In the genomic region with DNA sequence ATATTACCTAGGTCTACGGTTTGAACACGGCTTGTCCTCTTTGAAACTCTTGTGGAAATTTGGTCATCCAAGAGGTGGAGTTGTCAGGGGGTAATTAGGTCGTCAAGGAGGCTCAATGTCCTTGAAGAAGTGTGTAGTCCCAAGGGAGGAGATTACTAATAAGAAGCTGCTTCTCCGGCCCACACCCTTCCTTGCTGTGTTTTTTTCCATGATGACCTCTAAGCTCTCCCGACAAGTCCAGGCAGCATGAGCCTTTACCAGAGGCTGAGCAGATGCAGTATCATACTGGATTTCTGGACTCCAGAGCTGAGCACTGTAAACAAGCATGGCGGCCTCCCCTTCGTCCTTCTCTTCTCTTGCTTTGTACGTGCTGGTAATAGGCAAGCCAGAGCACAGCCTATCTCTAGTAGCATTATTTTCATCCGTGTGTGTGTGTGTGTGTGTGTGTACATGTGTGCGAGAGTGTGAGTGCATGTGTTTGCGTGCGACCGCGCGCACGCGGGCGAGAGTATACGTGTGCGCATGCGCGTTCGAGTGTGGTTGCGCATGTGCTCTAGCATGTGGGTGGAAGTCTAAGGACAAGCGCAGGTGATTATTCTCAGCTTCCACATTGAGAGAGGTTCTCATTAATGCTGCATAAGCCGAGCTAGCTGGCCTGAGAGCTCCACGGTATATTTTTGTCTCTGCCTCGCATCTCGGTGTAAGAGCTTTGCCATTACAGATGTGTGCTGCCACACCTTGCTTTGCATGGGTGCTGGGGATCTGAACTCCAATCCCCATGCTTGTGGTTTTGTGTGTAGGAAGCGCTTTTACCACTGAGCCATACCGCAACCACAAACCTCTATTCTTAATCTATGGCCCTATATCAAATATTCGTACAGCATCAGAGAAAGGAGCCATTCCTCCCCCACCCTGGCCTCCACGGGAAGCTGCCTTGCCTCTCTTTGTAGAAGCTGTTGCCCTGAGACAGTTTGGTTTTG, we compare ENCODE assay signal across 12 mouse cellular contexts. TPM values are rescaled to one million over a fixed set of nuclear protein-coding genes. Genes with fewer than 3 reads are reported as not detected.
DNase-seq lines count a peak whose midpoint lies in the region; ATAC-seq and TF ChIP-seq lines count a peak whose summit lies in the region.
"Had no signal": no experiment of that assay in that cellular context is flagged by ENCODE, and none has a peak within 500 bp of the region (broad histone marks: within the 10 kb centered on the region; RNA-seq: fewer than 3 reads in every experiment).

No protein-coding gene starts in this region.

- no peaks in the 10 kb centered on the region for H3K27me3 ChIP-seq in kidney, embryonic 14.5 days (ENCODE audit: control insufficient read depth, insufficient read depth, low read length)
- no peaks in the 10 kb centered on the region for H3K27me3 ChIP-seq in CH12.LX (replicated peaks)
- no peaks in the 10 kb centered on the region for H3K27me3 ChIP-seq in embryonic facial prominence, embryonic 14.5 days (replicated peaks; ENCODE audit: control insufficient read depth, insufficient read depth, low read length)
- no peaks in the 10 kb centered on the region for H3K27me3 ChIP-seq in forebrain, embryonic 15.5 days
- no peaks in the 10 kb centered on the region for H3K27me3 ChIP-seq in hindbrain, embryonic 16.5 days (replicated peaks; ENCODE audit: control insufficient read depth, insufficient read depth, low read length)
- H3K27me3 ChIP-seq: lung, embryonic 15.5 days; neural tube, embryonic 13.5 days; stomach, embryonic 15.5 days had no signal

- in situ Hi-C loops in CH12.LX (cut with MboI; ENCODE audit: low pct_ligation_motif_present, low pct_unique_long_range_greater_than_20kb, low sequenced_read_pairs), result loop anchor here (10.0 kb wide), 1 partner anchor 196 kb away; no protein-coding TSS in a partner anchor

- 78% methylated on average over 33 of the region's 33 CpGs for WGBS in kidney, embryonic 14.5 days
- WGBS in embryonic facial prominence, embryonic 14.5 days, result 76% methylated on average over 33 of the region's 33 CpGs
- WGBS in forebrain, embryonic 15.5 days, result 88% methylated on average over 33 of the region's 33 CpGs
- WGBS in hindbrain, embryonic 16.5 days, result 84% methylated on average over 33 of the region's 33 CpGs

- no peak overlapping the region for H3K4me3 ChIP-seq in kidney, embryonic 14.5 days (ENCODE audit: low read length)
- peak overlapping the region in 2 of 3 experiments; percentile 11 to 31 for H3K4me3 ChIP-seq in CH12.LX (replicated peaks in 1 of 3; ENCODE audit: low read depth in 2 of 3, low read length in 2 of 3, poor library complexity in 1 of 3)
- H3K4me3 ChIP-seq in embryonic facial prominence, embryonic 14.5 days (ENCODE audit: low read depth, low read length), result no peak overlapping the region
- H3K4me3 ChIP-seq in forebrain, embryonic 15.5 days, result no peak overlapping the region
- no peak overlapping the region for H3K4me3 ChIP-seq in hindbrain, embryonic 16.5 days (ENCODE audit: low read length)
- H3K4me3 ChIP-seq: erythroblast, embryonic 14.5 days; lung, embryonic 15.5 days; neural tube, embryonic 13.5 days; stomach, embryonic 15.5 days had no signal

- no peak for DNase-seq in kidney, postnatal 10 days
- no peak for DNase-seq in CH12.LX (ENCODE audit: extremely low read depth)
- peak; percentile 37 for DNase-seq in embryonic facial prominence, embryonic 14.5 days (ENCODE audit: low spot score)
- DNase-seq in natural killer cell, adult 2 months (ENCODE audit: low spot score in 2 of 2), result peak; percentile 19 to 20
- DNase-seq in right cerebral cortex, postnatal 10 days (ENCODE audit: low spot score in 2 of 2), result no peak

- no peak for ATAC-seq in kidney, embryonic 14.5 days (ENCODE audit: low FRiP score, low TSS enrichment)
- no peak for ATAC-seq in embryonic facial prominence, embryonic 14.5 days (ENCODE audit: low read depth)
- ATAC-seq in forebrain, embryonic 15.5 days (replicated peaks), result no peak
- no peak for ATAC-seq in hindbrain, embryonic 16.5 days

- TF ChIP-seq POLR2A in CH12.LX (IDR thresholded peaks at IDR 0.05; ENCODE audit: low read depth, low read length), result no peak

- H3K4me1 ChIP-seq in kidney, embryonic 14.5 days (ENCODE audit: control insufficient read depth, insufficient read depth, low read length), result peaks cover 24% of the 10 kb centered on the region
- H3K4me1 ChIP-seq in CH12.LX (ENCODE audit: control insufficient read depth in 1 of 2, insufficient read depth in 2 of 2), result peaks cover 24 to 47% of the 10 kb centered on the region in 2 experiments
- peaks cover 27% of the 10 kb centered on the region for H3K4me1 ChIP-seq in embryonic facial prominence, embryonic 14.5 days (ENCODE audit: control insufficient read depth, insufficient read depth, low read length)
- H3K4me1 ChIP-seq in forebrain, embryonic 15.5 days, result peaks cover 14% of the 10 kb centered on the region
- H3K4me1 ChIP-seq in hindbrain, embryonic 16.5 days (ENCODE audit: control insufficient read depth, insufficient read depth, low read depth, low read length), result peaks cover 9% of the 10 kb centered on the region

- no peaks in the 10 kb centered on the region for H3K79me2 ChIP-seq in CH12.LX (replicated peaks; ENCODE audit: control insufficient read depth, extremely low read depth, insufficient read depth, poor library complexity, severe bottlenecking)

- no peaks in the 10 kb centered on the region for H3K9me3 ChIP-seq in kidney, embryonic 14.5 days (ENCODE audit: control insufficient read depth, low read length)
- H3K9me3 ChIP-seq in CH12.LX (replicated peaks; ENCODE audit: low read length), result no peaks in the 10 kb centered on the region
- no peaks in the 10 kb centered on the region for H3K9me3 ChIP-seq in embryonic facial prominence, embryonic 14.5 days (ENCODE audit: control insufficient read depth, low read length)
- H3K9me3 ChIP-seq in forebrain, embryonic 15.5 days, result no peaks in the 10 kb centered on the region
- H3K9me3 ChIP-seq in hindbrain, embryonic 16.5 days (ENCODE audit: control insufficient read depth, low read length), result no peaks in the 10 kb centered on the region
- H3K9me3 ChIP-seq: lung, embryonic 15.5 days; neural tube, embryonic 13.5 days; stomach, embryonic 15.5 days had no signal

- dilution Hi-C loops in CH12.LX (cut with MboI; ENCODE audit: extremely low pct_ligation_motif_present, extremely low pct_unique_long_range_greater_than_20kb, low sequenced_read_pairs), result no loop called here

- no peak for TF ChIP-seq RAD21 in CH12.LX (IDR thresholded peaks at IDR 0.05; ENCODE audit: low read depth, low read length)

- H3K36me3 ChIP-seq in kidney, embryonic 14.5 days (ENCODE audit: control insufficient read depth, insufficient read depth, low read length), result no peaks in the 10 kb centered on the region
- peaks cover 0 to 14% of the 10 kb centered on the region in 2 experiments for H3K36me3 ChIP-seq in CH12.LX (replicated peaks in 1 of 2; ENCODE audit: control insufficient read depth in 1 of 2, insufficient read depth in 1 of 2, low read length in 1 of 2)
- no peaks in the 10 kb centered on the region for H3K36me3 ChIP-seq in embryonic facial prominence, embryonic 14.5 days (ENCODE audit: control insufficient read depth, insufficient read depth, low read length)
- H3K36me3 ChIP-seq in forebrain, embryonic 15.5 days, result no peaks in the 10 kb centered on the region
- no peaks in the 10 kb centered on the region for H3K36me3 ChIP-seq in hindbrain, embryonic 16.5 days (ENCODE audit: control insufficient read depth, insufficient read depth, low read length)
- H3K36me3 ChIP-seq: lung, embryonic 15.5 days; neural tube, embryonic 13.5 days; stomach, embryonic 15.5 days had no signal

- H3K27ac ChIP-seq in kidney, embryonic 14.5 days (ENCODE audit: low read depth, low read length), result peak overlapping the region; percentile 24; the same call in 1 of the 2 replicates
- peak overlapping the region; percentile 67 for H3K27ac ChIP-seq in CH12.LX (ENCODE audit: insufficient read depth, low read depth)
- H3K27ac ChIP-seq in embryonic facial prominence, embryonic 14.5 days (replicated peaks; ENCODE audit: low read depth, low read length), result 0 out of 2 replicates have a peak overlapping the region, but pooled peaks have one; percentile 6
- no peak overlapping the region for H3K27ac ChIP-seq in forebrain, embryonic 15.5 days (replicated peaks)
- H3K27ac ChIP-seq in hindbrain, embryonic 16.5 days (ENCODE audit: low read depth, low read length), result no peak overlapping the region
- H3K27ac ChIP-seq: neural tube, embryonic 13.5 days; stomach, embryonic 15.5 days had no signal

- no peak overlapping the region for H3K4me2 ChIP-seq in kidney, embryonic 14.5 days (replicated peaks; ENCODE audit: low read depth, low read length)
- peak overlapping the region; percentile 89 for H3K4me2 ChIP-seq in CH12.LX (ENCODE audit: insufficient read depth, low read depth, poor library complexity, severe bottlenecking)
- H3K4me2 ChIP-seq in embryonic facial prominence, embryonic 14.5 days (ENCODE audit: low read depth, low read length), result peak overlapping the region; percentile 25
- H3K4me2 ChIP-seq in forebrain, embryonic 15.5 days (replicated peaks), result no peak overlapping the region
- H3K4me2 ChIP-seq in hindbrain, embryonic 16.5 days (ENCODE audit: low read length), result no peak overlapping the region
- H3K4me2 ChIP-seq: neural tube, embryonic 13.5 days; stomach, embryonic 15.5 days had no signal

- H3K9ac ChIP-seq in kidney, embryonic 14.5 days (ENCODE audit: low read depth, low read length), result no peak overlapping the region
- no peak overlapping the region for H3K9ac ChIP-seq in CH12.LX (ENCODE audit: insufficient read depth, low read depth)
- no peak overlapping the region for H3K9ac ChIP-seq in embryonic facial prominence, embryonic 14.5 days (ENCODE audit: low read depth, low read length)
- no peak overlapping the region for H3K9ac ChIP-seq in forebrain, embryonic 15.5 days (replicated peaks)
- H3K9ac ChIP-seq in hindbrain, embryonic 16.5 days (ENCODE audit: low read depth, low read length), result no peak overlapping the region
- H3K9ac ChIP-seq: lung, embryonic 15.5 days; neural tube, embryonic 13.5 days; stomach, embryonic 15.5 days had no signal

- TF ChIP-seq EP300 in CH12.LX (IDR thresholded peaks at IDR 0.05; ENCODE audit: low read length), result no peak

- no peak for TF ChIP-seq CTCF in CH12.LX (conservative IDR thresholded peaks at IDR 0.05 in 1 of 2, IDR thresholded peaks at IDR 0.05 in 1 of 2; ENCODE audit: low read depth in 2 of 2, low read length in 2 of 2)

RNA-seq across cellular contexts. Expression of a gene that starts 12.5 kb away (rescaled TPM):
- polyA plus RNA-seq in kidney, embryonic 14.5 days (2014; fragmentation: Nextera tagmentation; extraction: Ambion mirVana), result 31.2 and 49.9 TPM in 2 replicates
- 8.2 and 8.7 TPM in 2 replicates for total RNA-seq in CH12.LX (2012; rRNA removed)
- total RNA-seq in CH12.LX (2014; rRNA removed), result 3.1 and 3.4 TPM in 2 replicates
- polyA plus RNA-seq in CH12.LX (2012; ENCODE audit: insufficient read length, low read depth), result 28.2 and 36.5 TPM in 2 replicates
- polyA plus RNA-seq in embryonic facial prominence, embryonic 14.5 days (2014; fragmentation: Nextera tagmentation; extraction: Ambion mirVana), result 28.7 and 32.0 TPM in 2 replicates
- polyA plus RNA-seq in forebrain, embryonic 15.5 days (2015; fragmentation: Nextera tagmentation; extraction: Ambion mirVana), result 26.6 and 32.0 TPM in 2 replicates
- polyA plus RNA-seq in hindbrain, embryonic 16.5 days (2015; fragmentation: Nextera tagmentation; extraction: Ambion mirVana), result 25.4 and 27.2 TPM in 2 replicates

RNA-seq across cellular contexts. Expression of a gene that starts 32.4 kb away (rescaled TPM):
- polyA plus RNA-seq in kidney, embryonic 14.5 days (2014; fragmentation: Nextera tagmentation; extraction: Ambion mirVana), result 1,584 and 1,728 TPM in 2 replicates
- total RNA-seq in CH12.LX (2012; rRNA removed) (1,210 and 1,985 TPM in 2 replicates), CH12.LX (2014; rRNA removed) (903 and 1,109 TPM in 2 replicates)
- 1,272 and 1,619 TPM in 2 replicates for polyA plus RNA-seq in CH12.LX (2012; ENCODE audit: insufficient read length, low read depth)
- polyA plus RNA-seq in embryonic facial prominence, embryonic 14.5 days (2014; fragmentation: Nextera tagmentation; extraction: Ambion mirVana), result 1,320 and 1,483 TPM in 2 replicates
- 953 and 957 TPM in 2 replicates for polyA plus RNA-seq in forebrain, embryonic 15.5 days (2015; fragmentation: Nextera tagmentation; extraction: Ambion mirVana)
- 1,276 and 1,360 TPM in 2 replicates for polyA plus RNA-seq in hindbrain, embryonic 16.5 days (2015; fragmentation: Nextera tagmentation; extraction: Ambion mirVana)

Comparison
In these comparisons a context has a peak if more than half of its experiments do, and no peak if none do; other contexts are left out.
1. H3K27ac ChIP-seq: peak in kidney, embryonic 14.5 days (single experiment), CH12.LX (single experiment) and embryonic facial prominence, embryonic 14.5 days (single experiment); none in forebrain, embryonic 15.5 days (single experiment) and hindbrain, embryonic 16.5 days (single experiment).
2. H3K4me2 ChIP-seq: peak in CH12.LX (single experiment) and embryonic facial prominence, embryonic 14.5 days (single experiment); none in kidney, embryonic 14.5 days (single experiment), forebrain, embryonic 15.5 days (single experiment) and hindbrain, embryonic 16.5 days (single experiment).
3. H3K4me3 ChIP-seq: peak in CH12.LX (2 of 3); none in kidney, embryonic 14.5 days (single experiment), embryonic facial prominence, embryonic 14.5 days (single experiment), forebrain, embryonic 15.5 days (single experiment) and hindbrain, embryonic 16.5 days (single experiment).
4. DNase-seq: peak in embryonic facial prominence, embryonic 14.5 days (single experiment) and natural killer cell, adult 2 months (2 of 2); none in kidney, postnatal 10 days (single experiment), CH12.LX (single experiment) and right cerebral cortex, postnatal 10 days (0 of 2).